Mouse (Mus musculus): ENCODE measurements at regions not wholly inside any gene's neighbourhood (a gene's known extent, or its start where the extent isn't known, plus 50 kb on each side); places are given as distances from the start of the nearest gene placed in this dataset.

GRCm38 (mm10) chr6:148571651-148572050, 127.5 kb upstream of the Tmtc1 start:
- H3K36me3 ChIP-seq (ENCODE audit: control insufficient read depth, insufficient read depth, low read length) = no peaks in the 10 kb centered on the region
- WGBS = 79% methylated on average over 3 of the region's 3 CpGs
- H3K27me3 ChIP-seq (ENCODE audit: control insufficient read depth, insufficient read depth, low read length) = no peaks in the 10 kb centered on the region
- H3K4me1 ChIP-seq (ENCODE audit: control insufficient read depth, insufficient read depth, low read length) = peaks cover 3% of the 10 kb centered on the region; the same call in 1 of the 2 replicates
- ATAC-seq (ENCODE audit: low FRiP score, low TSS enrichment) (no peak), DNase-seq (no peak)
- H3K4me2 ChIP-seq (ENCODE audit: low read length) = no peak overlapping the region
- H3K9ac ChIP-seq (replicated peaks; ENCODE audit: low read length) = no peak overlapping the region
- H3K27ac ChIP-seq (replicated peaks; ENCODE audit: low read depth, low read length) = no peak overlapping the region
- no peak overlapping the region for H3K4me3 ChIP-seq (replicated peaks; ENCODE audit: low read depth, low read length)
- no peaks in the 10 kb centered on the region for H3K9me3 ChIP-seq (ENCODE audit: control insufficient read depth, low read length)

GRCm38 (mm10) chr6:148564146-148564545, 120.0 kb upstream of the Tmtc1 start:
- Histone ChIP-seq H3K4me3 (replicated peaks; ENCODE audit: low read depth, low read length) (no peak overlapping the region), H3K9ac (replicated peaks; ENCODE audit: low read length) (no peak overlapping the region), H3K9me3 (ENCODE audit: control insufficient read depth, low read length) (no peaks in the 10 kb centered on the region), H3K4me2 (ENCODE audit: low read length) (no peak overlapping the region), H3K27ac (replicated peaks; ENCODE audit: low read depth, low read length) (no peak overlapping the region), H3K4me1 (ENCODE audit: control insufficient read depth, insufficient read depth, low read length) (peaks cover 3% of the 10 kb centered on the region; the same call in 1 of the 2 replicates), H3K27me3 (ENCODE audit: control insufficient read depth, insufficient read depth, low read length) (no peaks in the 10 kb centered on the region), H3K36me3 (ENCODE audit: control insufficient read depth, insufficient read depth, low read length) (no peaks in the 10 kb centered on the region)
- peak; percentile 31 for DNase-seq
- 4% methylated on average over 2 of the region's 2 CpGs for WGBS
- ATAC-seq (ENCODE audit: low FRiP score, low TSS enrichment) = no peak

- ATAC-seq (ENCODE audit: low FRiP score, low TSS enrichment) = no peak
- Histone ChIP-seq H3K9ac (replicated peaks; ENCODE audit: low read length) (no peak overlapping the region), H3K4me1 (ENCODE audit: control insufficient read depth, insufficient read depth, low read length) (peaks cover 3% of the 10 kb centered on the region; the same call in 1 of the 2 replicates)
These were observed 118.1 kb upstream of the Tmtc1 start for GRCm38 (mm10) chr6:148562206-148562708.

GRCm38 (mm10) chr6:148556484-148556871, 112.3 kb upstream of the Tmtc1 start:
- ATAC-seq (ENCODE audit: low FRiP score, low TSS enrichment) = no peak
- Histone ChIP-seq H3K4me1 (ENCODE audit: control insufficient read depth, insufficient read depth, low read length) (no peaks in the 10 kb centered on the region), H3K4me2 (ENCODE audit: low read length) (no peak overlapping the region), H3K27ac (replicated peaks; ENCODE audit: low read depth, low read length) (peak overlapping the region; percentile 45; the same call in 1 of the 2 replicates), H3K9me3 (ENCODE audit: control insufficient read depth, low read length) (no peaks in the 10 kb centered on the region), H3K9ac (replicated peaks; ENCODE audit: low read length) (no peak overlapping the region), H3K27me3 (ENCODE audit: control insufficient read depth, insufficient read depth, low read length) (no peaks in the 10 kb centered on the region), H3K36me3 (ENCODE audit: control insufficient read depth, insufficient read depth, low read length) (no peaks in the 10 kb centered on the region), H3K4me3 (replicated peaks; ENCODE audit: low read depth, low read length) (no peak overlapping the region)
- no peak for DNase-seq
- 90% methylated on average over 2 of the region's 2 CpGs for WGBS

More at GRCm38 (mm10) chr6:148562206-148562708, 118.1 kb upstream of the Tmtc1 start:
- Histone ChIP-seq H3K36me3 (ENCODE audit: control insufficient read depth, insufficient read depth, low read length) (no peaks in the 10 kb centered on the region), H3K9me3 (ENCODE audit: control insufficient read depth, low read length) (no peaks in the 10 kb centered on the region), H3K27me3 (ENCODE audit: control insufficient read depth, insufficient read depth, low read length) (no peaks in the 10 kb centered on the region), H3K4me2 (ENCODE audit: low read length) (no peak overlapping the region), H3K4me3 (replicated peaks; ENCODE audit: low read depth, low read length) (no peak overlapping the region), H3K27ac (replicated peaks; ENCODE audit: low read depth, low read length) (no peak overlapping the region)
- 79% methylated on average over 2 of the region's 2 CpGs for WGBS
- no peak for DNase-seq

GRCm38 (mm10) chr6:148555651-148556483, 111.7 kb upstream of the Tmtc1 start:
- 69% methylated on average over 5 of the region's 5 CpGs for WGBS
- DNase-seq (no peak), ATAC-seq (ENCODE audit: low FRiP score, low TSS enrichment) (no peak)
- H3K9ac ChIP-seq (replicated peaks; ENCODE audit: low read length) = no peak overlapping the region
- H3K9me3 ChIP-seq (ENCODE audit: control insufficient read depth, low read length) = no peaks in the 10 kb centered on the region
- H3K4me2 ChIP-seq (ENCODE audit: low read length) = no peak overlapping the region
- no peak overlapping the region for H3K4me3 ChIP-seq (replicated peaks; ENCODE audit: low read depth, low read length)
- peak overlapping the region; percentile 45; the same call in 1 of the 2 replicates for H3K27ac ChIP-seq (replicated peaks; ENCODE audit: low read depth, low read length)
- no peaks in the 10 kb centered on the region for H3K27me3 ChIP-seq (ENCODE audit: control insufficient read depth, insufficient read depth, low read length)
- H3K36me3 ChIP-seq (ENCODE audit: control insufficient read depth, insufficient read depth, low read length) = no peaks in the 10 kb centered on the region
- H3K4me1 ChIP-seq (ENCODE audit: control insufficient read depth, insufficient read depth, low read length) = no peaks in the 10 kb centered on the region

GRCm38 (mm10) chr6:148554463-148554862, 110.3 kb upstream of the Tmtc1 start:
- WGBS = 89% methylated on average over 3 of the region's 3 CpGs
- Histone ChIP-seq H3K36me3 (ENCODE audit: control insufficient read depth, insufficient read depth, low read length) (no peaks in the 10 kb centered on the region), H3K4me2 (ENCODE audit: low read length) (no peak overlapping the region), H3K4me1 (ENCODE audit: control insufficient read depth, insufficient read depth, low read length) (no peaks in the 10 kb centered on the region), H3K9me3 (ENCODE audit: control insufficient read depth, low read length) (no peaks in the 10 kb centered on the region), H3K4me3 (replicated peaks; ENCODE audit: low read depth, low read length) (no peak overlapping the region), H3K27ac (replicated peaks; ENCODE audit: low read depth, low read length) (no peak overlapping the region), H3K27me3 (ENCODE audit: control insufficient read depth, insufficient read depth, low read length) (no peaks in the 10 kb centered on the region), H3K9ac (replicated peaks; ENCODE audit: low read length) (no peak overlapping the region)
- DNase-seq (no peak), ATAC-seq (ENCODE audit: low FRiP score, low TSS enrichment) (no peak)

GRCm38 (mm10) chr6:148553616-148554015, 109.4 kb upstream of the Tmtc1 start:
- Histone ChIP-seq H3K9ac (replicated peaks; ENCODE audit: low read length) (no peak overlapping the region), H3K9me3 (ENCODE audit: control insufficient read depth, low read length) (no peaks in the 10 kb centered on the region), H3K4me2 (ENCODE audit: low read length) (no peak overlapping the region), H3K4me1 (ENCODE audit: control insufficient read depth, insufficient read depth, low read length) (no peaks in the 10 kb centered on the region), H3K36me3 (ENCODE audit: control insufficient read depth, insufficient read depth, low read length) (no peaks in the 10 kb centered on the region), H3K4me3 (replicated peaks; ENCODE audit: low read depth, low read length) (no peak overlapping the region), H3K27ac (replicated peaks; ENCODE audit: low read depth, low read length) (no peak overlapping the region), H3K27me3 (ENCODE audit: control insufficient read depth, insufficient read depth, low read length) (no peaks in the 10 kb centered on the region)
- 84% methylated on average over 5 of the region's 5 CpGs for WGBS
- DNase-seq (no peak), ATAC-seq (ENCODE audit: low FRiP score, low TSS enrichment) (no peak)

- no peak for ATAC-seq (ENCODE audit: low FRiP score, low TSS enrichment)
- H3K4me3 ChIP-seq (replicated peaks; ENCODE audit: low read depth, low read length) = no peak overlapping the region
- no peaks in the 10 kb centered on the region for H3K36me3 ChIP-seq (ENCODE audit: control insufficient read depth, insufficient read depth, low read length)
- no peak overlapping the region for H3K4me2 ChIP-seq (ENCODE audit: low read length)
- no peak for DNase-seq
- no peaks in the 10 kb centered on the region for H3K4me1 ChIP-seq (ENCODE audit: control insufficient read depth, insufficient read depth, low read length)
- H3K9ac ChIP-seq (replicated peaks; ENCODE audit: low read length) = no peak overlapping the region
- H3K27ac ChIP-seq (replicated peaks; ENCODE audit: low read depth, low read length) = no peak overlapping the region
- H3K27me3 ChIP-seq (ENCODE audit: control insufficient read depth, insufficient read depth, low read length) = no peaks in the 10 kb centered on the region
- 78% methylated on average over 3 of the region's 3 CpGs for WGBS
- no peaks in the 10 kb centered on the region for H3K9me3 ChIP-seq (ENCODE audit: control insufficient read depth, low read length)
These were observed 106.9 kb upstream of the Tmtc1 start for GRCm38 (mm10) chr6:148551097-148551496.
